Mouse (Mus musculus) brain, embryonic 14.5 days (tissue): ENCODE measurements at regions not wholly inside any gene's neighbourhood (a gene's known extent, or its start where the extent isn't known, plus 50 kb on each side); places are given as distances from the start of the nearest gene placed in this dataset.

ENCODE experiments used
- CTCF ChIP-seq: fragments of 200-500 bp; IDR thresholded peaks from 2 replicates; pipeline ENCODE4 v1.5.1; 2012; ENCODE audit warnings: inconsistent platforms, mild to moderate bottlenecking, moderate library complexity, borderline replicate concordance; ENCODE audit not compliant: insufficient read depth, insufficient read length; ENCODE audit errors: extremely low read depth
- POLR2A ChIP-seq: fragments of 200-500 bp; IDR thresholded peaks from 2 replicates; pipeline ENCODE4 v1.6.1; 2012; ENCODE audit warnings: mild to moderate bottlenecking, inconsistent platforms, borderline replicate concordance; ENCODE audit not compliant: poor library complexity, insufficient read depth, insufficient read length, severe bottlenecking; ENCODE audit errors: extremely low read depth

DNA sequence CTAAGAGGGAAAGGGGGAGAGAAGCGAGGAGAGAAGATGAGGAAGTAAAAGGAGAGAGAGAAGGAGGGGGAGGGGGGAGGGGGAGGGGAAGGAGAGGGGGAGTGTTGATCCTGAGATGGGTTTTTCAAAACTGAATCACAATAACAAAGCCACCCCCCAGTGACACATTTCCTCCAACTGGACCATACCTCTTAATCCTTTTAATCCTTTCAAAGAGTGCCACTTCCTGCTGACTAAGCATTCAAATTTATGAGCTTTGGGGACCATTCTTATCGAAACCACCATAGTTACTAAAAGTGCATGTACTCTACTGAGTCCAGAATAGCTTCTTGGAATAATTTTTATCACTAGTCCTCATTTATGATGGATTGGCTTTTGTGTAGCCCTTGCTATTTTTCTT, 480.4 kb downstream of the Fgf9 start:
- TF ChIP-seq CTCF (no peak), POLR2A (no peak)
